Mouse (Mus musculus) kidney, adult 2 months (tissue): Measurements from ENCODE around the gene Hephl1.

Experiments
- CTCF ChIP-seq: fragments of 200-500 bp; conservative IDR thresholded peaks from 2 replicates; pipeline ENCODE4 v1.5.1; 2011; ENCODE audit warnings: low read depth, mild to moderate bottlenecking, control low read depth, low read length, moderate library complexity, mixed read lengths; ENCODE audit not compliant: insufficient read depth, insufficient read length
- POLR2A ChIP-seq: fragments of 200-500 bp; IDR thresholded peaks from one replicate; pipeline ENCODE4 v1.6.1; 2011; ENCODE audit warnings: low read depth, low read length, control low read depth

GRCm38 (mm10) chr9:15140546-15140945 is 28.6 kb upstream of the Hephl1 start:
- TF ChIP-seq CTCF (no peak), POLR2A (no peak)
